Mouse (Mus musculus): ENCODE results near the gene Vps4b. TPM values are rescaled to one million over a fixed set of nuclear protein-coding genes. Genes with fewer than 3 reads are reported as not detected.
"Not testable (repeated sequence)": the region's sequence is repeated elsewhere in the genome, so short reads cannot be mapped to it uniquely, and the experiment has no call there.

The Vps4b gene
- polyA plus RNA-seq, 1 experiment from 2014 or later = 71.1 TPM

GRCm38 (mm10) chr1:106736211-106736610 is 60.3 kb downstream of the Vps4b start:
- no peaks in the 10 kb centered on the region for H3K27me3 ChIP-seq (ENCODE audit: insufficient read depth, low read length)
- ATAC-seq (ENCODE audit: insufficient read depth) = no peak
- TF ChIP-seq CTCF (IDR thresholded peaks at IDR 0.05; ENCODE audit: low read depth) = no peak
- no peak overlapping the region for H3K9ac ChIP-seq
- no peak overlapping the region for H3K27ac ChIP-seq (ENCODE audit: low read depth)
- no peaks in the 10 kb centered on the region for H3K9me3 ChIP-seq (ENCODE audit: low read depth, low read length)
- peaks cover 14% of the 10 kb centered on the region; the same call in 1 of the 2 replicates for H3K36me3 ChIP-seq (ENCODE audit: insufficient read depth)
- no peak for DNase-seq
- WGBS = 86% methylated on average over 8 of the region's 8 CpGs
- no peak overlapping the region for H3K4me2 ChIP-seq
- no peak overlapping the region for H3K4me3 ChIP-seq (ENCODE audit: low read depth, low read length)
- H3K4me1 ChIP-seq (ENCODE audit: insufficient read depth) = no peaks in the 10 kb centered on the region

GRCm38 (mm10) chr1:106735586-106735985 is 60.9 kb downstream of the Vps4b start:
- peak; percentile 68 for TF ChIP-seq CTCF (IDR thresholded peaks at IDR 0.05; ENCODE audit: low read depth)
- Histone ChIP-seq H3K27ac (ENCODE audit: low read depth) (no peak overlapping the region), H3K36me3 (ENCODE audit: insufficient read depth) (peaks cover 14% of the 10 kb centered on the region; the same call in 1 of the 2 replicates), H3K9me3 (ENCODE audit: low read depth, low read length) (no peaks in the 10 kb centered on the region), H3K4me2 (no peak overlapping the region), H3K27me3 (ENCODE audit: insufficient read depth, low read length) (no peaks in the 10 kb centered on the region), H3K4me1 (ENCODE audit: insufficient read depth) (no peaks in the 10 kb centered on the region), H3K4me3 (ENCODE audit: low read depth, low read length) (no peak overlapping the region), H3K9ac (no peak overlapping the region)
- WGBS = 54% methylated on average over 2 of the region's 2 CpGs
- DNase-seq (peak; percentile 72), ATAC-seq (ENCODE audit: insufficient read depth) (no peak)

GRCm38 (mm10) chr1:106722061-106722460 is 74.5 kb downstream of the Vps4b start:
- ATAC-seq (ENCODE audit: insufficient read depth) (no peak), DNase-seq (no peak)
- no peak overlapping the region for H3K4me3 ChIP-seq (ENCODE audit: low read depth, low read length)
- no peaks in the 10 kb centered on the region for H3K4me1 ChIP-seq (ENCODE audit: insufficient read depth)
- WGBS = 55% methylated on average over 5 of the region's 5 CpGs
- no peaks in the 10 kb centered on the region for H3K27me3 ChIP-seq (ENCODE audit: insufficient read depth, low read length)
- no peak for TF ChIP-seq CTCF (IDR thresholded peaks at IDR 0.05; ENCODE audit: low read depth)
- H3K9me3 ChIP-seq (ENCODE audit: low read depth, low read length) = no peaks in the 10 kb centered on the region
- no peak overlapping the region for H3K9ac ChIP-seq
- no peak overlapping the region for H3K4me2 ChIP-seq
- H3K27ac ChIP-seq (ENCODE audit: low read depth) = no peak overlapping the region
- H3K36me3 ChIP-seq (ENCODE audit: insufficient read depth) = 0 out of 2 replicates have a peak, but pooled peaks cover 2% of the 10 kb centered on the region

DNA sequence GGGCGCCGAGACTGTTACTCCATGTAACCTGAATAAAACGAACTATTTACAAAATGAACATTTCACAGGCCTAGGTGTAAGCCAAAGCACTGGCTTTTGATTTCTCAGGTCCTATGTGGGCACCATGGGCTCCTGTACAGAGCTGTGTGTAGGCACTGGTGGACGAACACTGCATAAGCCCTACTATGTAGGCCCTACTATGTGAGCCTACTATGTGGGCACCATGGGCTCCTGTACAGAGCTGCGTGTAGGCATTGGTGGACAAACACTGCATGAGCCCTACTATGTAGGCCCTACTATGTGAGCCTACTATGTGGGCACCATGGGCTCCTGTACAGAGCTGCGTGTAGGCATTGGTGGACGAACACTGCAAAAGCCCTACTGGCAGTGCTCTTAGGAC is 78.8 kb downstream of the Vps4b start:
- H3K27ac ChIP-seq (ENCODE audit: low read depth); H3K4me1 ChIP-seq (ENCODE audit: insufficient read depth); ATAC-seq (ENCODE audit: insufficient read depth); H3K36me3 ChIP-seq (ENCODE audit: insufficient read depth); H3K9ac ChIP-seq; H3K4me3 ChIP-seq (ENCODE audit: low read depth, low read length); DNase-seq; H3K4me2 ChIP-seq; H3K27me3 ChIP-seq (ENCODE audit: insufficient read depth, low read length); H3K9me3 ChIP-seq (ENCODE audit: low read depth, low read length): not testable (repeated sequence)
- 65% methylated on average over 7 of the region's 7 CpGs for WGBS

DNA sequence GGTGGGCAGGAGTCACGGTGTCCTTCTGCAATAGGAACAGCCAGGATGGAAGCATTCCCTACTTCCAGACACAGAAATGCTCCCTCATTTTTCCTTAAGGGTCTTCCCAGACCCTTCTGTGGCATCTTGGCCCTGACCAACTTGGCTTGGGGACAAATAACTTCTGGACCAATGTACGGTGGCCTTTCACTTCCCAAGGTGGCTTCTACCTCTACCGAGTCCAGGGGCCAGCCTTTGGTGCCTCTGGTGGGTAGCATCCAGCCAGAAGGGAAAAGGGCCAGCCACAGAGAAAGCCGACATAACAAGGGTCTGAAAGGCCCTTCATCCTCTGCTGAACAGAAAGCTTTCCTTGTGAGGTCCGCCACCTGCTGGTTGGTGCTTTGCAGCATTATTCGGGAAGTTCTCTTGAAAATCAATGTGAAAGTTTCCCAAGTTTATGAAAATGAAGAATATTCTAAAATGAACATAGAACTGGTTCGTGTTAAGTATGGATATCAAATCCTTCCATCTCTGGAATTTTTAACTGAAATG is 79.4 kb downstream of the Vps4b start:
- Histone ChIP-seq H3K9ac (no peak overlapping the region), H3K4me3 (ENCODE audit: low read depth, low read length) (no peak overlapping the region), H3K27ac (ENCODE audit: low read depth) (no peak overlapping the region), H3K4me2 (no peak overlapping the region), H3K4me1 (ENCODE audit: insufficient read depth) (peaks cover 6% of the 10 kb centered on the region; the same call in 1 of the 2 replicates), H3K36me3 (ENCODE audit: insufficient read depth) (no peaks in the 10 kb centered on the region), H3K27me3 (ENCODE audit: insufficient read depth, low read length) (no peaks in the 10 kb centered on the region), H3K9me3 (ENCODE audit: low read depth, low read length) (no peaks in the 10 kb centered on the region)
- DNase-seq (peak; percentile 93), ATAC-seq (ENCODE audit: insufficient read depth) (no peak)
- TF ChIP-seq CTCF (IDR thresholded peaks at IDR 0.05; ENCODE audit: low read depth) = peak; percentile 92
- WGBS = 26% methylated on average over 7 of the region's 7 CpGs

GRCm38 (mm10) chr1:106716141-106716540 is 80.4 kb downstream of the Vps4b start:
- no peak for TF ChIP-seq CTCF (IDR thresholded peaks at IDR 0.05; ENCODE audit: low read depth)
- DNase-seq (no peak), ATAC-seq (ENCODE audit: insufficient read depth) (no peak)
- no peak overlapping the region for H3K4me3 ChIP-seq (ENCODE audit: low read depth, low read length)
- H3K27me3 ChIP-seq (ENCODE audit: insufficient read depth, low read length) = no peaks in the 10 kb centered on the region
- no peak overlapping the region for H3K4me2 ChIP-seq
- peaks cover 6% of the 10 kb centered on the region; the same call in 1 of the 2 replicates for H3K4me1 ChIP-seq (ENCODE audit: insufficient read depth)
- H3K9ac ChIP-seq = no peak overlapping the region
- H3K9me3 ChIP-seq (ENCODE audit: low read depth, low read length) = no peaks in the 10 kb centered on the region
- no peaks in the 10 kb centered on the region for H3K36me3 ChIP-seq (ENCODE audit: insufficient read depth)
- 90% methylated on average over 3 of the region's 3 CpGs for WGBS
- H3K27ac ChIP-seq (ENCODE audit: low read depth) = no peak overlapping the region

DNA sequence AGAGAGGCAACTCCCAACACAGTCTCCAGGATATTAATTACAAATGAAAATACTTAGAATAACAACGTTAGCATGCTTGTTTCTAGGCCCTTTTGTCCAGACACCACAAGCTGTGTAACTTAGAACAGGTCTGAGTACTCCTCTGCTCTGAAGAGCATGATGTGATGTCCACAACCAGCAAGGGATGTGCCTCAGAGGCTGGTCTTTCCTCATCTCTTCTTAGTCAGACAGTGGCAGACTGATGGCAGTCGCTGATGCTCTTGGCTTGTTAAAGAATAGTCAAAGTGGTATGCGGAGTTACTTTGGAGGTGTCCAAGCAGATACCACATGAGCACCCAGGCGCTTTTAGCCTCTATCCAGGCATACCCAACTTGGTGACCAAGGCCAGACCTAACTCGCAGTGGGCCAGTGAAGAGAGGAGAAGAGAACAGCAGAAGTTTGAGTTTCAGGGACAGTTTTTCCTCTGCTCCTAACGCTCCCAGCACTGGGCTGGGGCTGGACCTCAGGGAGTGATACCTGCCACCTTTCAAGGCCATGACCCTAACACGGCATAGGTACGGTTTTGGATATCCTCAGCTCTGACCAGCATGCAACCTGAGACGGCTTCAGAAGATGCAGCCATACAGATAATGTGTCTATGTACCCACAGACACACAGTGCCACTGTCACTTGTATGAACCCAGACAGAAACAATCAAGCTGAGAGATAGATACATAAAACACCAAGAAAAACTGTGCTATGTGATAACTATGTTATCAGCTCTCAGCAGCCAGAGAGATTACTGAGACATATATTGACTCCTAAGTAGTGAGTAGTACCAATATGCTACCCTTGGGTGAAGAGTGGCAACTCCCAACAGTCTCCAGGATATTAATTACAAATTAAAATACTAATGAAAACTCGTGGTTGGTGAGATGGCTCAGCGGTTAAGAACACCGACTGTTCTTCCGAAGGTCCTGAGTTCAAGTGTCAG is 81.1 kb downstream of the Vps4b start:
- peaks cover 6% of the 10 kb centered on the region; the same call in 1 of the 2 replicates for H3K4me1 ChIP-seq (ENCODE audit: insufficient read depth)
- no peak overlapping the region; the same call in 1 of the 2 replicates for H3K4me3 ChIP-seq (ENCODE audit: low read depth, low read length)
- H3K27ac ChIP-seq (ENCODE audit: low read depth) = peak overlapping the region; percentile 95; the same call in 1 of the 2 replicates
- WGBS = 79% methylated on average over 13 of the region's 13 CpGs
- peak overlapping the region; percentile 98 for H3K4me2 ChIP-seq
- peak overlapping the region; percentile 85; the same call in 1 of the 2 replicates for H3K9ac ChIP-seq
- no peaks in the 10 kb centered on the region for H3K9me3 ChIP-seq (ENCODE audit: low read depth, low read length)
- no peak for TF ChIP-seq CTCF (IDR thresholded peaks at IDR 0.05; ENCODE audit: low read depth)
- H3K36me3 ChIP-seq (ENCODE audit: insufficient read depth) = no peaks in the 10 kb centered on the region
- ATAC-seq (ENCODE audit: insufficient read depth) = no peak
- DNase-seq = no peak
- H3K27me3 ChIP-seq (ENCODE audit: insufficient read depth, low read length) = no peaks in the 10 kb centered on the region

Measured in lung, embryonic 14.5 days (tissue).